Comparison of ENCODE assay signal across 8 mouse cellular contexts in the genomic region with DNA sequence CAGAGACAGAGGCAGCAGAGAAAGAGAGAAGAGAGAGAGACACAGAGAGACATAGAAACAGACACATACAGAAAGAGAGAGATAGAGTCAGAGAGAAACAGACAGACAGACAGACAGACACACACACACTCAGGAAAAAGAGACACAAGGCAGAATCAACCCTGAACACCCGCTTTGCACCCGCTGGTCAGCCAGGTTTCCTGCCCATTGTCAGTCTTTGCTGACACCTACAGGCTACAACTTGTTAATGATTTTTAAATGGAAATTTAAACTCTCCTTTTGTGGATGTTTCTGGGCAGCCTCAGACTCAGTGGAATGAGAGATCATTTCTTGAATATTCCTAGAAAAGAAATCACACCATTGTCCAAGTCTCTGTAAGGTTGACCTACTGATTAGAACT. TPM values are rescaled to one million over a fixed set of nuclear protein-coding genes. Genes with fewer than 3 reads are reported as not detected.
DNase-seq lines count a peak whose midpoint lies in the region; ATAC-seq and TF ChIP-seq lines count a peak whose summit lies in the region.
"Had no signal": no experiment of that assay in that cellular context is flagged by ENCODE, and none has a peak within 500 bp of the region (broad histone marks: within the 10 kb centered on the region; RNA-seq: fewer than 3 reads in every experiment).

No protein-coding gene starts in this region.

- no peaks in the 10 kb centered on the region for H3K27me3 ChIP-seq in kidney, adult 2 months (replicated peaks; ENCODE audit: control insufficient read depth, insufficient read depth, low read length)
- no peaks in the 10 kb centered on the region for H3K27me3 ChIP-seq in kidney, embryonic 16.5 days (ENCODE audit: insufficient read depth, low read length)
- no peaks in the 10 kb centered on the region for H3K27me3 ChIP-seq in embryonic facial prominence, embryonic 14.5 days (replicated peaks; ENCODE audit: control insufficient read depth, insufficient read depth, low read length)
- no peaks in the 10 kb centered on the region for H3K27me3 ChIP-seq in small intestine, adult 2 months (ENCODE audit: control insufficient read depth, insufficient read depth, low read length)

- H3K4me2 ChIP-seq in kidney, embryonic 16.5 days (replicated peaks; ENCODE audit: low read depth, low read length) = no peak overlapping the region
- H3K4me2 ChIP-seq in embryonic facial prominence, embryonic 14.5 days (ENCODE audit: low read depth, low read length) = no peak overlapping the region
- H3K4me2 ChIP-seq: heart, embryonic 13.5 days had no signal

- peak; percentile 83 for TF ChIP-seq CTCF in kidney, adult 2 months (conservative IDR thresholded peaks at IDR 0.05; ENCODE audit: insufficient read depth, insufficient read length, low read depth, low read length)
- TF ChIP-seq CTCF in small intestine, adult 2 months (IDR thresholded peaks at IDR 0.05; ENCODE audit: extremely low read depth, insufficient read length, insufficient replicate concordance, low read depth, low read length) = peak; percentile 77; the same call in 1 of the 2 replicates

- ATAC-seq in kidney, embryonic 16.5 days (ENCODE audit: low FRiP score, low TSS enrichment) = no peak
- peak; percentile 19 for ATAC-seq in CD4-positive, CD25-positive, alpha-beta regulatory T cell, adult 4 months
- ATAC-seq in embryonic facial prominence, embryonic 14.5 days (ENCODE audit: low read depth) = no peak

- TF ChIP-seq POLR2A in kidney, adult 2 months (IDR thresholded peaks at IDR 0.05; ENCODE audit: low read depth, low read length) = no peak
- TF ChIP-seq POLR2A in small intestine, adult 2 months (IDR thresholded peaks at IDR 0.05; ENCODE audit: low read depth, low read length) = no peak

- WGBS in kidney, adult 2 months = 3% methylated on average over 2 of the region's 2 CpGs
- 5% methylated on average over 2 of the region's 2 CpGs for WGBS in kidney, embryonic 16.5 days
- 7% methylated on average over 2 of the region's 2 CpGs for WGBS in embryonic facial prominence, embryonic 14.5 days
- WGBS in small intestine, adult 2 months = 0% methylated on average over 2 of the region's 2 CpGs

- no peaks in the 10 kb centered on the region for H3K36me3 ChIP-seq in kidney, adult 2 months (ENCODE audit: control insufficient read depth, insufficient read depth, low read length)
- no peaks in the 10 kb centered on the region for H3K36me3 ChIP-seq in kidney, embryonic 16.5 days (ENCODE audit: insufficient read depth, low read length)
- H3K36me3 ChIP-seq in embryonic facial prominence, embryonic 14.5 days (ENCODE audit: control insufficient read depth, insufficient read depth, low read length) = no peaks in the 10 kb centered on the region
- no peaks in the 10 kb centered on the region for H3K36me3 ChIP-seq in small intestine, adult 2 months (ENCODE audit: control insufficient read depth, insufficient read depth, low read length)
- H3K36me3 ChIP-seq: heart, embryonic 13.5 days had no signal

- no peak overlapping the region for H3K4me3 ChIP-seq in kidney, adult 2 months (ENCODE audit: insufficient read depth, low read depth, low read length)
- H3K4me3 ChIP-seq in kidney, embryonic 16.5 days (ENCODE audit: low read length) = no peak overlapping the region
- no peak overlapping the region for H3K4me3 ChIP-seq in embryonic facial prominence, embryonic 14.5 days (ENCODE audit: low read depth, low read length)
- no peak overlapping the region for H3K4me3 ChIP-seq in small intestine, adult 2 months (ENCODE audit: low read depth, low read length)
- H3K4me3 ChIP-seq: heart, embryonic 13.5 days had no signal

- DNase-seq in kidney, adult 2 months = peak; percentile 64
- DNase-seq in Muller cell, postnatal 12 days (ENCODE audit: inconsistent ontology term) = peak; percentile 34
- peak; percentile 67 for DNase-seq in embryonic facial prominence, embryonic 14.5 days (ENCODE audit: low spot score)
- DNase-seq in left cerebral cortex, postnatal 25 days (ENCODE audit: low spot score in 2 of 2) = peak; percentile 17 to 39

- no peak overlapping the region for H3K9ac ChIP-seq in kidney, embryonic 16.5 days (replicated peaks; ENCODE audit: low read length)
- no peak overlapping the region for H3K9ac ChIP-seq in embryonic facial prominence, embryonic 14.5 days (ENCODE audit: low read depth, low read length)
- H3K9ac ChIP-seq: heart, embryonic 13.5 days had no signal

- H3K9me3 ChIP-seq in kidney, embryonic 16.5 days (ENCODE audit: low read length) = peaks cover 6% of the 10 kb centered on the region; the same call in 1 of the 2 replicates
- peaks cover 7% of the 10 kb centered on the region; the same call in 1 of the 2 replicates for H3K9me3 ChIP-seq in embryonic facial prominence, embryonic 14.5 days (ENCODE audit: control insufficient read depth, low read length)
- H3K9me3 ChIP-seq: heart, embryonic 13.5 days had no signal

- intact Hi-C loops in left cerebral cortex, postnatal 25 days (cut with DNase I) = loop anchor here (2.0 kb wide), 2 partner anchors 66 to 92 kb away; no protein-coding TSS in a partner anchor

- no peaks in the 10 kb centered on the region for H3K4me1 ChIP-seq in kidney, adult 2 months (ENCODE audit: control insufficient read depth, insufficient read depth, low read length)
- no peaks in the 10 kb centered on the region for H3K4me1 ChIP-seq in kidney, embryonic 16.5 days (ENCODE audit: insufficient read depth, low read length)
- H3K4me1 ChIP-seq in embryonic facial prominence, embryonic 14.5 days (ENCODE audit: control insufficient read depth, insufficient read depth, low read length) = no peaks in the 10 kb centered on the region
- H3K4me1 ChIP-seq in small intestine, adult 2 months (ENCODE audit: control insufficient read depth, insufficient read depth, insufficient read length, low read length) = no peaks in the 10 kb centered on the region
- H3K4me1 ChIP-seq: heart, embryonic 13.5 days had no signal

- H3K27ac ChIP-seq in kidney, adult 2 months (ENCODE audit: insufficient read depth, low read depth, low read length) = no peak overlapping the region
- H3K27ac ChIP-seq in kidney, embryonic 16.5 days (ENCODE audit: low read length) = no peak overlapping the region
- H3K27ac ChIP-seq in embryonic facial prominence, embryonic 14.5 days (replicated peaks; ENCODE audit: low read depth, low read length) = no peak overlapping the region
- H3K27ac ChIP-seq in small intestine, adult 2 months (ENCODE audit: insufficient read depth, low read depth, low read length) = no peak overlapping the region
- H3K27ac ChIP-seq: heart, embryonic 13.5 days had no signal

RNA-seq across cellular contexts. Expression of gene H2-DMb1, which starts 16.4 kb away (rescaled TPM):
- 72.3 and 80.5 TPM in 2 replicates for polyA plus RNA-seq in kidney, adult 2 months (2012; rRNA removed)
- 7.2 and 8.6 TPM in 2 replicates for polyA plus RNA-seq in kidney, embryonic 16.5 days (2015; fragmentation: Nextera tagmentation; extraction: Ambion mirVana)
- 1 to 10 TPM; 3.4 to 6.2 TPM for polyA plus RNA-seq in CD4-positive, CD25-positive, alpha-beta regulatory T cell, adult 4 months (2017; shearing (Covaris generic))
- polyA plus RNA-seq in embryonic facial prominence, embryonic 14.5 days (2014; fragmentation: Nextera tagmentation; extraction: Ambion mirVana) = 2.8 and 4.3 TPM in 2 replicates
- 1 to 10 TPM in 1 of 2 experiments, under 1 TPM in 1; 0.94 to 1.5 TPM for total RNA-seq in left cerebral cortex, postnatal 25 days (2021)
- 39.0 and 281 TPM in 2 replicates for polyA plus RNA-seq in small intestine, adult 2 months (2012; rRNA removed)

RNA-seq across cellular contexts. Expression of gene Tap1, which starts 18.1 kb away (rescaled TPM):
- 14.5 and 19.4 TPM in 2 replicates for polyA plus RNA-seq in kidney, adult 2 months (2012; rRNA removed)
- 4.7 and 5.5 TPM in 2 replicates for polyA plus RNA-seq in kidney, embryonic 16.5 days (2015; fragmentation: Nextera tagmentation; extraction: Ambion mirVana)
- polyA plus RNA-seq in CD4-positive, CD25-positive, alpha-beta regulatory T cell, adult 4 months (2017; shearing (Covaris generic)) = 100 to 1,000 TPM; 163 to 238 TPM
- polyA plus RNA-seq in embryonic facial prominence, embryonic 14.5 days (2014; fragmentation: Nextera tagmentation; extraction: Ambion mirVana) = 5.1 and 7.4 TPM in 2 replicates
- total RNA-seq in left cerebral cortex, postnatal 25 days (2021) = 1 to 10 TPM; 1.5 to 1.8 TPM
- 35.1 and 100 TPM in 2 replicates for polyA plus RNA-seq in small intestine, adult 2 months (2012; rRNA removed)

RNA-seq across cellular contexts. Expression of gene Psmb9, which starts 18.3 kb away (rescaled TPM):
- polyA plus RNA-seq in kidney, adult 2 months (2012; rRNA removed) = 21.5 and 32.3 TPM in 2 replicates
- 2.0 and 2.4 TPM in 2 replicates for polyA plus RNA-seq in kidney, embryonic 16.5 days (2015; fragmentation: Nextera tagmentation; extraction: Ambion mirVana)
- 100 to 1,000 TPM; 280 to 324 TPM for polyA plus RNA-seq in CD4-positive, CD25-positive, alpha-beta regulatory T cell, adult 4 months (2017; shearing (Covaris generic))
- 2.8 and 3.8 TPM in 2 replicates for polyA plus RNA-seq in embryonic facial prominence, embryonic 14.5 days (2014; fragmentation: Nextera tagmentation; extraction: Ambion mirVana)
- total RNA-seq in left cerebral cortex, postnatal 25 days (2021) = 1 to 10 TPM in 1 of 2 experiments, under 1 TPM in 1; 0.53 to 1.4 TPM
- polyA plus RNA-seq in small intestine, adult 2 months (2012; rRNA removed) = 112 and 204 TPM in 2 replicates

RNA-seq across cellular contexts. Expression of gene H2-DMb2, which starts 26.2 kb away (rescaled TPM):
- 3.2 and 15.6 TPM in 2 replicates for polyA plus RNA-seq in kidney, adult 2 months (2012; rRNA removed)
- 24.5 and 30.3 TPM in 2 replicates for polyA plus RNA-seq in kidney, embryonic 16.5 days (2015; fragmentation: Nextera tagmentation; extraction: Ambion mirVana)
- polyA plus RNA-seq in CD4-positive, CD25-positive, alpha-beta regulatory T cell, adult 4 months (2017; shearing (Covaris generic)) = 10 to 100 TPM in 1 of 2 experiments, 1 to 10 TPM in 1; 3.7 to 27.1 TPM
- polyA plus RNA-seq in embryonic facial prominence, embryonic 14.5 days (2014; fragmentation: Nextera tagmentation; extraction: Ambion mirVana) = 0.22 and 0.39 TPM in 2 replicates
- under 1 TPM; 0.46 to 0.92 TPM for total RNA-seq in left cerebral cortex, postnatal 25 days (2021)
- 12.7 and 25.4 TPM in 2 replicates for polyA plus RNA-seq in small intestine, adult 2 months (2012; rRNA removed)

RNA-seq across cellular contexts. Expression of gene Psmb8, which starts 28.2 kb away (rescaled TPM):
- 34.2 and 58.1 TPM in 2 replicates for polyA plus RNA-seq in kidney, adult 2 months (2012; rRNA removed)
- polyA plus RNA-seq in kidney, embryonic 16.5 days (2015; fragmentation: Nextera tagmentation; extraction: Ambion mirVana) = 6.4 and 7.2 TPM in 2 replicates
- polyA plus RNA-seq in CD4-positive, CD25-positive, alpha-beta regulatory T cell, adult 4 months (2017; shearing (Covaris generic)) = 100 to 1,000 TPM; 781 to 871 TPM
- 10.0 and 12.1 TPM in 2 replicates for polyA plus RNA-seq in embryonic facial prominence, embryonic 14.5 days (2014; fragmentation: Nextera tagmentation; extraction: Ambion mirVana)
- 1 to 10 TPM; 2.0 to 4.1 TPM for total RNA-seq in left cerebral cortex, postnatal 25 days (2021)
- polyA plus RNA-seq in small intestine, adult 2 months (2012; rRNA removed) = 135 and 293 TPM in 2 replicates
